Mouse (Mus musculus): ENCODE results near the gene Kif13a. TPM values are rescaled to one million over a fixed set of nuclear protein-coding genes. Genes with fewer than 3 reads are reported as not detected.
A peak's percentile ranks its signal among the peaks of the same experiment; 100 is the strongest.

Kif13a gene
- polyA plus RNA-seq, 1 experiment: 38.9 TPM

GRCm38 (mm10) chr13:46777461-46777860, 152.2 kb downstream of the Kif13a start:
- no peak for DNase-seq (ENCODE audit: low read depth)

GRCm38 (mm10) chr13:46776636-46777305, 152.9 kb downstream of the Kif13a start:
- DNase-seq (ENCODE audit: low read depth): no peak

- DNase-seq (ENCODE audit: low read depth): no peak
Measured at GRCm38 (mm10) chr13:46774998-46775397, 154.7 kb downstream of the Kif13a start.

GRCm38 (mm10) chr13:46772581-46772980, 157.1 kb downstream of the Kif13a start:
- DNase-seq (ENCODE audit: low read depth): no peak

- DNase-seq (ENCODE audit: low read depth): peak; percentile 65
Measured at GRCm38 (mm10) chr13:46765361-46765760, 164.3 kb downstream of the Kif13a start.

- DNase-seq (ENCODE audit: low read depth): no peak
Measured at GRCm38 (mm10) chr13:46763210-46763609, 166.5 kb downstream of the Kif13a start.

- DNase-seq (ENCODE audit: low read depth): no peak
Measured at GRCm38 (mm10) chr13:46760921-46761320, 168.7 kb downstream of the Kif13a start.

- no peak for DNase-seq (ENCODE audit: low read depth)
Measured at GRCm38 (mm10) chr13:46759281-46759809, 170.3 kb downstream of the Kif13a start.

- DNase-seq (ENCODE audit: low read depth): no peak
Measured at GRCm38 (mm10) chr13:46758627-46759026, 171.0 kb downstream of the Kif13a start.

GRCm38 (mm10) chr13:46757946-46758345, 171.7 kb downstream of the Kif13a start:
- DNase-seq (ENCODE audit: low read depth): no peak

GRCm38 (mm10) chr13:46753294-46753693, 176.4 kb downstream of the Kif13a start:
- DNase-seq (ENCODE audit: low read depth): no peak

GRCm38 (mm10) chr13:46752566-46753229, 177.0 kb downstream of the Kif13a start:
- no peak for DNase-seq (ENCODE audit: low read depth)

GRCm38 (mm10) chr13:46748138-46748873, 181.4 kb downstream of the Kif13a start:
- DNase-seq (ENCODE audit: low read depth): no peak

- DNase-seq (ENCODE audit: low read depth): no peak
Measured at GRCm38 (mm10) chr13:46743821-46744220, 185.8 kb downstream of the Kif13a start.

GRCm38 (mm10) chr13:46742367-46742766, 187.3 kb downstream of the Kif13a start:
- DNase-seq (ENCODE audit: low read depth): no peak

GRCm38 (mm10) chr13:46739426-46739825, 190.2 kb downstream of the Kif13a start:
- DNase-seq (ENCODE audit: low read depth): no peak

GRCm38 (mm10) chr13:46737482-46737881, 192.2 kb downstream of the Kif13a start:
- DNase-seq (ENCODE audit: low read depth): no peak

GRCm38 (mm10) chr13:46736479-46736865, 193.2 kb downstream of the Kif13a start:
- DNase-seq (ENCODE audit: low read depth): no peak

GRCm38 (mm10) chr13:46735808-46736478, 193.7 kb downstream of the Kif13a start:
- DNase-seq (ENCODE audit: low read depth): no peak

GRCm38 (mm10) chr13:46735219-46735807, 194.4 kb downstream of the Kif13a start:
- no peak for DNase-seq (ENCODE audit: low read depth)

- no peak for DNase-seq (ENCODE audit: low read depth)
Measured at GRCm38 (mm10) chr13:46729998-46730397, 199.7 kb downstream of the Kif13a start.

- DNase-seq (ENCODE audit: low read depth): no peak
Measured at GRCm38 (mm10) chr13:46728411-46728810, 201.3 kb downstream of the Kif13a start.

Data from gonadal fat pad, adult 2 months (tissue).